Mouse (Mus musculus) monocyte, adult 2 months (primary cell): Measurements from ENCODE around the gene Bcr.

ENCODE experiments used
- DNase-seq, 2 experiments: peaks; one replicate each; pipeline ENCODE4 v3.0.0; 2022; ENCODE audit warnings: low spot score in 2 of 2, low read depth in 1 of 2

Gene Bcr

DNA sequence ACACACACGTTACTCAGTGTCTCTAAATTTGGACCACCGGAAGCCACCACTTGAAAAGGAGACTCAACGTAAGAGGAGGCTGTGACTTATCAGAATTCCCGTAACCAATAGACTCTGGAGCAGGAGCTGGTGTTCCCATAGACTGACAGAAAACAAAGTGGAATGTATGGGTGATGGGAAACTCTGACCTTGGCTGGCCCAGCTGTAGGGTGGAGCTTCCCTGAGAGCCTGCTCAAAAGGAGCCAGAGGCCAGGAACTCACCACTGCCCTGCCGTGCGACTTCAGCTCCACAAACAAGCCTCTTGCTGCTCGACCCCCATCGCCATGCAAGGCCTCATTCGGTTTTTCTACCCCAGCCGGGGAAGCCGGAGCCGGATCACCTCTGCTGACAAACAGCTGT lies 113.3 kb downstream of the Bcr start:
- no peak for DNase-seq

DNA sequence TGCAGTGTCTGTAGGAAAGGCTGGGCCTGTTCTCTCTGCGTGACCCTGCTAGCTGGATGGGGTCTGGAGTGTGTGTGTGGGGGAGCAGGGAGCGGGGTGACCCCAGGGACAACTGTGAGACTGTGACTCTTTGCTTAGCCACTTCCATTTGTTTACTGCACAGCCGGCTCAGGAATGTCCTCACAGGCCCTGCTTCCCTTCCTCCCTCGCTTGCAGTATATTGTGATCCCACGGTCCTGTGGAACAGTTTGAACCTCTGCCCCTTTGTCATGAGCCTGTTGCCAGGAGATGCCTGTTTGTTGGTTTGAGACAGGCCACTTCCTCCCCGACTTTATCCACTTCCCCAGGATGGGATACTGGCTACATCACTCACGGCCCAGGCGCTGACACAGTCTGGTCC lies 116.1 kb downstream of the Bcr start:
- no peak for DNase-seq

DNA sequence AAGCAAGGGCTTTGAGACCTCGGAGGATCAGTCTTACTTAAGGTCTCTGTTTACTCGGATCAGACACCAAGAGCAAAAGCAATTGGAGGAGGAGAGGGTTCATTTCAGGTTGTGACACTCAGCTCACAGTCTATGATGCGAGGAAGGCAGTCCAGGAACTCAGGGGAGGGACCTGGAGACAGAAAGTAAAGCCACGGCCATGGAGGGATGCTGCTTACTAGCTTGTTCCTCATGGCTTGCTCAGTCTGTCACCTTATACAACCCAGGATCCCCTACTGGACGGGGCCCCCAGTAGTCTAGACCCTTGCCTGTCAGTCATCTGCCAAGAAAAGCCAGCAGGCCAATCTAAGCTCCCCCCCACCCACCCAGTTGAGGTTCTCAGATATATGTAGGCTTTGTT lies 118.5 kb downstream of the Bcr start:
- no peak for DNase-seq

DNA sequence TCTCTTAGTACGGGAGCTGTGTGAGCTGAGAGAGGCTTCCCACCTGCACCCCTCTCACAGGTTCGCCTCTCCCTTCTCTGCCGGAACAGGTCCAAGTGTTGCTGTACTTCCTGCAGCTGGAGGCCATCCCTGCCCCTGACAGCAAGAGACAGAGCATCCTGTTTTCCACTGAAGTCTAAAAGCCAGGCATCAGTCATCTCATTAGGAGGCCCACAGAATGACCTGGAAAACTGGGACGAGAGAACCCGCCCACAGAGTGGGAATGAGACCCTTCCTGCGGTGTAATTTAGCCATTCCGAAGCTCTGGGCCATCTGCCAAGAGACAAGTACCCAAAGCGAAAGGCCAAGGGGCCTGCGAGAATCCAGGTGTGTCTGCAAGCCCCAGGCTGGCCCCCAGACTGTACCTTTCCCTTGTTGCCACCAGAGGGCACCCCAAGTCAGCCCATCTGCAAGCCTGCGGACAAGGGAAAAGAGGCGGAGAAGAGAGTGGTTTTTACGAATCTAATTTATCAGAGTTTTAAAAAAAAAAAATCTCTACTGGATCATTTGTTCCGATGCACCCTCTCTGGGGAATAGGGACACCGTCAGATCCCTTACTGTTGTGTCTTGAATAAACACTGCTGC lies 121.9 kb downstream of the Bcr start:
- DNase-seq = peak in 1 of 2 experiments; percentile 52

DNA sequence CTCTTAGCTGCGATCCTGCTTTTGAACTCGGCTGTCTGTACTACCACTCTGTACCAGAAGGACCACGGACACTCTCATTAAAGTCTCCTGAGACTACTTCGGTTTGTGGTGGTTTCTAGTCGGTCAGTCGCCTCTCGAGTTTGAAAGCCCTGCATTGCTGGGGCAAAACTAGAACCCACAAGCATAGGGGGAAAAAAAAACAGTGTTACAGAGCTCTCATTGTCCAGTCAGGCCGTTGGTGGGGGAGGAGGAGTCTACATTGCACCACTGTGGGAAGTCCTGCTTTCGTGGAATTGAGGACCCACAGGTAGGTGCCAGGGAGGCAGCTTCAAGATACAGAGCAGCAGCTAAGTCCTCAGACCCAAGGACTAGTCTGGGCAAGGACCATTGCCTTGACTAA lies 124.4 kb downstream of the Bcr start:
- no peak for DNase-seq

DNA sequence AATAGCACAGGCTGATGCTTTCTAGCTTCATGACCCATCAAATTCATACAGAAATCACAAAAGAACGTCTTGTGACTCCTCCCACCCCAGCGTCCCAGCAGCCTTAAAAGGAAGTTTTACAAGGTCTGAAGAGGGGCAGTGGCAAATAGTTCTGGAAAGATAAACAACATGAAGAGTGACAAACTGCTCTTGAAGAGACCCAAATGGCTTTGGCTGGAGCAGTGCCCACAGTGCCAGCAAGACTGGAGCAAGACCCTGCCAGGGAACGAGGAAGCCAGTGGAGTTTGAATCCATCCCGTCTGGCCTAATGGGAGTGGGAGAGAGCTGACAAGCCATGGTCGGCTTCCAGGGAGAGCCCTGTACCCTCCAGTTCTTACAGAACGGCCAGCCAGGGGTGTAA lies 126.2 kb downstream of the Bcr start:
- DNase-seq = no peak

DNA sequence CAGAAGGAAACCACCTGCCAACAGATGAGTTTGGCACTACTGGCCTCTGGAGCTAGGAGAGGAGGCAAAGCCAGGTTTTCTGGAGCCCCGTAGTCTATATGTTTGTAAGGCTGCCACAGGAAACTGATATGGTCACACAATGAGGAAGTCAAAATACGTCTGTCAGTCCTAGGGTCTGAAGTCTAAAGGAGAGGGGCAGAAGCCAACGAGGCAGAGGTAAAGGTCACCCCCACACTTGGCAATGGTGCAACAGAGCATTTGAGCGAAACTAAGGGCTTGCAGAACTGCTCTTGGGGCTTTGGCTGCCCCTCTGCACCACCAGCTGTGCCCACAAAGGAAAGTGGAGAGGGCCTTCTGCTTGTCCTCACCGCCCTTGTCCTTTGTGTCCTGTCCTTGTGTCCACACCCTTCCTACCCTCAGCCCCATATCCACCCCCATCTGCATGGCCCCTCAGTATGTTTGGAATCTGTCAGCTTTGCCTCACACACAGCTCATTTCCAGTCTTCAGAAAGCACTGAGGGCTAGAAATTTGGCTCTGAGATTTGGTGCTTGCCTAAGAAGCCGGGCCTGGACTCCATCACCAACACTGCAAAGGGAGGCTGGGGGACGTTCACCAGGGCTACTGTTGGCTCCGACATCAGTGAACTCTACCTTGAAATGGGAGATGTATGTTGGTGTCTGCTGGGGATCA lies 127.1 kb downstream of the Bcr start:
- no peak for DNase-seq

DNA sequence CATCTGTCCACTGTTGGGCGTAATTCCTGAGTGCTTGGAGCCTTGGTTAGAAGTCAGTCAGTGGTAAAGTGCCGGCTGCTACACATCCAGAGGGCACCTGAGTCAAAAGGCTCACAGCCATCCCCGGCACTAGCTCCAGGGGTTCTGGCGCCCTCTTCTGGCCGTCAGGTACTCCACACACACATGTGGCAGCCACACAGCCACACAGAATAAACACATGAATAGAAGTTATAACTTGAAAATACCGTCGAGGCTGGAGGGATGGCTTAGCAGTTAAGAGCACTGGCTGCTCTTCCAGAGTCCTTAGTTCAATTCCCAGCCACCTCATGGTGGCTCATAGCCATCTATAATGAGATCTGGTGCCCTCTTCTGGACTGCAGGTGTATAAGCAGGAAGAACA lies 131.3 kb downstream of the Bcr start:
- no peak for DNase-seq

DNA sequence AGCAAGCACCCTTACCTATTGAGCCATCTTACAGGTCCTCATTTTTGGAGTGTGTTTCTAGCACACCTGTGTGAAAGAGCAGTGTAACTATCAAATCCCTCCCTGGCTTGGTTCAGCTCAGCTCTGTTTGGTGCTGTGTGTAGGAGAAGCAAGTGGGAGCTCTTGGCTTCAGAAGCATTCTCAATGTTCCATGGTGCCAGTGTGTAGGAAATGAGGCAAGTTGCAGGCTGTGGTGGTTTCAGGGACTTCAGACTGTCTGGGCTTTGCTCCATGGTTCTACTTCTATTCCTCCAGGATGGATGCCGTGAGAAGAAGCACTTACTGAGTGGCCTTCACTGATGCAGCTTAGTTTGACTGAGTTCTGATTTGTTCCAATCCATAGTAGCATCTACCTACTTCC lies 137.4 kb downstream of the Bcr start:
- no peak for DNase-seq

DNA sequence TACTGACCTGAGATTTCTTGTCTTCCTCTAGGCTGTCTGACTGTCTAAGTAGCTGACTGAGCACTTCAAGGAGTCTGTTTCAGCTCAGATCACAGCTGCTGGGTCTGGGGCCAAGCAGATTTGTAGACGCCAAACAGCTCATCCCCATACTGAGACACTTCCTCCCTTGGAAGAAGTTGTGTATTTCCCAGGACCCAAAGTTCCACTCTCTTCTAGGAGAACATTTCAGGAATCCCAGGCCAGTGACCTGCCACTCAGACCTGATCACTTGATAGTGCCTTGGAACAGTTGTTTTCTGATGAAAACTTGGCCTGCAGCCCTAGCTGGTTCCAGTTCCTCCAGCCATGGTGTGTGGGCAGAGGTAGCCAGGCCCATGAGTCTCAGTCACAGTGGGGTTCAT lies 140.3 kb downstream of the Bcr start:
- no peak for DNase-seq

DNA sequence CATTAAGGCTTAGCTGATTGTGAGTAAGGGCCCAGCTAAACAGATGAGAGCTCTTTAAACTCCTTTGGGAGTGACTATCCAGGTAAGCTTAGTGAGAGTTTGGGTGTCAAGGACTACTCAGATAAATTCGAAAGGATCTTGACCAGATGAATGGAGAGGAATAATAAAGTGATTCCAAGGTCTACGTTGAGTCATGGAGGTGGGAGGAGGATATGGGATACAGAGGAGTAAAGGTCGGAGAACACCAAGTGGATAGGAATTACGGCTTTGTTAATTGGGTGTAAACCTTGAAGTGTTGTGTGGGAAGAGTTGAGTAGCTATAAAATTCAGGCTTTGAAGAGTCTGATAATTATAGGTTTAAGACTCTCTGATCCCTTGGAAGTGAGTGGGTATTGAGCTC lies 145.8 kb downstream of the Bcr start:
- no peak for DNase-seq

DNA sequence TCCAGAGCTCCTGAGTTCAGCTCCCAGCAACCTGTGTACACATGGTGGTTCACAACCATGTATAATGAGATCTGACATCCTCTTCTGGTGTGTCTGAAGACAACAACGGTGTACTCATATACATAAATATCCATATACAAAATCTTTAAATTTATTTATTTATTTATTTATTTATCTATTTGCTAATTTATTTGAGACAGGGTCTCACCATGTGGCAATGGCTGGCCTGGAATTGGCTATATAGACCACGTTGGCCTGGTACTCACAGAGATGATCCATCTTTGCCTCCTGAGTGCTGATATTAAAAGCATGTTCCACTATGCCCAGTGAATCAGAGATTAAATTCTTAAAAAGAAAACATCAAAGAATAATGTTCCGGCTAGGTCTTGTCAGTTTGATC lies 150.4 kb downstream of the Bcr start:
- DNase-seq = no peak

DNA sequence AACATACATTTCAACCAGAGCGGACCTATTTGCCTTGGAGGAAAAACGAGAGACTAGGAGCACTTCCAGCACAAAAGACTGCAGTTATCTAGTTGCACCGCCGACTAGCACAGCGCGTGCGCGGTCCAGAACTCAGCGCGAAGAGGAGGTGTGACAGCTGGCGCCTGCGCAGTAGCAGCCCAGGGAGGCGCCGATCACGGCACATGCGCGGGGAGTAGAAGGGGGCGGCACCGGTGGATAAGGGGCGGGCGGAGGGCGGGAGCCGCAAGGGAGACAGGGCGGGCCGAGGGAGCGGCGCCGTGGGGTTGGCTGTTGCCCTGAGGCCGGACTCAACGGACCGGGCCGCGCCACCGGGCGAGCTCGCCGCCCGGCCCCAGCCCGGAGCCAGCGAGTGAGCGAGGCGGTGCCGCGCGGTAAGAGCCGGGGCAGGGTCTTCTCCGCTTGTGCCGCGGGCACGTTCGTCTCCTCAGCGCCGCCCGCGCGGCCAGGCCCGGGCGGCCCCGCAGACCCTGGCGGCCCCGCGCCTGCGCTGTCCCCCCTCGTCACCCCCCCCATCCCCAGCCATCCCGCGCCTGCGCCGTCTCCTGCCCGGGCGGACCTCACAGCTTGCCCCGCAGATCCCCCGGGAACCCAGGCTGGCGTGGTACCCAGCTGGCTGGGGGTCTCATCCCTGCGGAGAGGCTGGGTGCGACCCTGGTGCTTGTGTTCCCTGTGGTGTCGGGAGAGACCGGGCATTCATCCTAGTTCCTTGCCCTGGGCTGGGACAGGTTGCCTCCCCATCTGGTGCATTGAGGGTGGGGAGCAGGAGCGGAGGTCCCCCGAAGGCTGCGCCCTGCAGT lies 151.6 kb downstream of the Bcr start, which contains the start of gene Specc1l:
TSS of gene Specc1l (plus strand) at position 267 of the 839 bp plus-strand sequence.
- DNase-seq = peak; percentile 90 to 93

DNA sequence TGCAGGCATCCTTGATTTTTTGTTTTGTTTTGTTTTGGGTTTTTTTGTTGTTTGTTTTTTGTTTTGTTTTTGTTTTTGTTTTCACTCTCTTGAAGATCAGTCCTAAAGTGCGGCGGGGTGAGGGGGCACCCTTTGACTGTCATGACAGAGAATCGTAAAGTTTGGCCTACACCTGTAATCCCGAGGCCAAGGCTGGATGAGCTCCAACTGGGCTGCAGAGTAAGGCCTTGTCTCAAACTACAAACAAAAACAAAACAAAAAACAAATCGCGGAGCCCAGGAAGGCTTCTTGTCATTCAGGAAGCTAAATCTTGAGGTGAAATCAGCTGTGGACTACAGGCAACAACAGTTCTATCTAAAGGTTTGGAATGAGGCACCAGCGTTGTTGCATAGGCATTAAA lies 152.6 kb downstream of the Bcr start:
- DNase-seq = no peak

DNA sequence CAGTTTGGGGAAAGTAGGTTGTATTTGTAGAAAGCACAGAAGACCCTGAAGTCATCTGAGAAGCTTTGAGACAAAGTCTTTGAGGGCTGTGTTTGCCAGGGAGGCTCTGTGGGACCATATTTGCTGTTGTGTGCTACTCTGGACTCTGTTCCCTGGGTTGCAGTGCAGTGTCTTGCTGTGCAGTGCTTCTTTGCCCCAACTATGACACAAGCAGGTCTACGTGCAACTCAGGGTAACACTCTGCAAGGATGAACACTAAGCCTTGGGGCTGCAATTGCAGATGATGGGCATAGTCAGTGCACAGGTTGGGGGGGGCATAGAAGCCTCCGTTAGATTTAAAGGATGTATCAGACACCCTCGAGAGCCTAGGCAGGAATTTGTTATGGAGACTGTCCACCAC lies 160.3 kb downstream of the Bcr start:
- no peak for DNase-seq

DNA sequence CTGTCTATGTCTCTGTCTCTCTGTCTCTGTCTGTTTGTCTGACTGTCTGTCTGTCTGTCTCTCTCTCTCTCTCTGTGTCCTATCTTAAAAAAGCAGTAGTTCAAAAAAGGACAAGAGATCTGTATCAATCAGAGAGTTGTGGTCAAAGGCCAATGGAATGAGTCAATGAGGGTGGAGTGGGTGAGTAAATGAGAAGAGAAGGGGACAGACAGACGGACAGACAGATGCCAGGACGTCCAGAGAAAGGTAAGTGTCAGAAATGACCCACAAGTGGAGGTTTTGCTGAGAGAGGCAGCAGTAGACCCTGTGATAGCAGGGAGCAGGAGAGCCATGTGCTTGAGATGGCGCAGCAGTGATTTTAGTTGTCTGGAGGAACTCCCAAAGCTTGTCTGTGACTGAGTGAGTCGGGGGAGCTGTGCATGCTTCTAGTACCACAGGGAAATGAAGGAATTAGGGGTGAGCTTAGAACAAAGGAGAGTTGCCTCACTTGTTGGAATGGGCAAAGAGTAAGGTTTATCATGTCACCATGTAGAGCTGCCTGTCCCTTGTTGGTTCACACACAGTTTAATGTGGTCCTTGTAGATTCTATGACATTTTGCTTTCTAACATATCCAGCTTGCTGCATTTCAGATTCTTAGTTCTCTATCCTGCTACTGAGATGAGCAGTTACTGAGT lies 161.7 kb downstream of the Bcr start:
- DNase-seq = no peak

DNA sequence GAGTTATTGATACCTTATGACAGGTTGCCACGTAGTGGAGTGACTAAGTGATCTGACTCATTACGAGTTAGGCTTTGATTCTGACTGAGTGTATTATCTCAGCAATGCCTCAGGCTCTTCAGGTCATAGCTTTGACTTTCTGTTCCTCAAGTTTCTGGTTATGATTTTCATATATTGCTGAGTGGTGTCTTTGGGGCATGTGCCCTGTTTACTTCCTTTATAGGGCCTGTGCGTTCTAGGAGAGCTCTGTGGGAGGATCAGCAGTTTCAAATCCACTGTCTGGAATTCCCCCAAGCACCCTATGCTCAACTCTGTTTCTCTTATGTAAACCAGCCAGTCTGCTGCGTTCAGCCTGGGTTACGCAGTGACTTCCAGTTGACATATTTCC lies 162.2 kb downstream of the Bcr start:
- DNase-seq = peak; percentile 57 to 64

DNA sequence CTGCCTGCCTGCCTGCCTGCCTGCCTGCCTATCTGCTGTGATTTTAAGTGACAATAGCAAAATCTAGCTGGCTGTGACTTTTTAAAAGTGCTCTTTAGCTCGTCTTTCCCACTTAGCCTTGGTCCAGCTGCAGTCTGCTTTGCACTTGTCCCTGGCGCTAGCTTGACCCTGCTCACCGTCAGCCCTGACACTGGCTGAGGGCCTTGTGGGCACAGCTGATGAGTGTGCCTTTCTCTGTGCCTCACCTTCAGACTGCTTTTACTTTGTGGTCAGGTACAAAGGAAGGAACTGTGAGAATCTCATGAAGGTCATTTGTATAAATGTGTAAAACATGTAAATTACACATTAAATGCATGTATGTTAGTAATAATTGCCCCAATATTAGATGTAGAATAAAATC lies 163.8 kb downstream of the Bcr start:
- DNase-seq = no peak

DNA sequence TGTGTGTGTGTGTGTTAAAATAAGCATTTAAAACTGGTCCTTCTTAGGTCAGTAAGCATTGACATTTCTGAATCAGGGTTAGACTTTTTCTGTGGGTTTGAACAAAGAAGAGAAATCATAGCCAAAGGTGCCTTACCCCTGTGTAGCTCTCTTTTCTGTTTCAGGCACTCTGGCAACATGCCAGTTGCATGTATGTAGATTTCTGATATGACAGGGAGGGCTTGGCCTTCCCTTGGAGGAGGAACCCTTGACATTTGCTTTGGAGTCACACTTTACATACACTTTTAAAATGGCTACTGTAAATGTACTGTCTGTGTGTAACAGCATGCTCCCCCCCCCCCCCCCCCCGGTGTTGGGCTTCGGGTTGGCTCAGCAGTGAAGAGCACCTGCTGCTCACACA lies 164.2 kb downstream of the Bcr start:
- DNase-seq = no peak

DNA sequence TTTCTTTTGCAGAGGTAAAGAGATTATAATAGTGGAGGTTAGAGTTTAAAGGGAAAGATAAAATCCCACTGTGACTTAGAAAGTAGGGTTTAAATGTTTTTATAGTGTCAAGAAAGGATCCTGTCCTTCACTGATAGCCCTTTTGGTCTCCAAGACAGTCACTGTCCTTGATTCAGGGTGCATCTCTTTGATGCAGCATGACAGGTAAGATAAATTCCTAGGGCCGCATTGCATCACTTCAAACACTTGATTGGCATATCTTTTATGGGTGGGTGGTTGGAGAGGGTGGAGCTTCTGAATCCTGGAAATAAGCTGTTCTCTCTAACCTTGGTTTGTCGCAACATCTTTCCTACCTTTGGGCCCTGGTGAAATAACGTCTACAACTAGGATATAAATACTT lies 167.0 kb downstream of the Bcr start:
- DNase-seq = no peak

DNA sequence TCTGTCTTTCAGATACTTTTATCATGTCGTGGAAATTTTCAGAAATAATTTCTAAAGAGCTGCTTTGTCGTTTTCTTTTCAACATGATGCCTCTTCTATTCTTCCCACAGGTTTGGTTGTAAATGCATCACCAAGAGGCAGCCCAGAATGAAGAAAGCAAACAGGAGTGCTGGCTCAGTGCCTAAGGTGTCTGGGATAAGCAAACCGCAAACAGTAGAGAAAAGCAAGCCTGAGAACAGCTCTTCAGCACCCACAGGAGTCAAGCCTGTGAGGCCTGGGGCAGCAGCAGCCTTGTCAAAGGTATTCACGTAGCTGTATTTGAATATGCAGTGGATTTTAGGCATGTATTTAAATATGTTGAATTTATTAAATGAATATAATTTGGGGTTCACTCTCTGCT lies 170.2 kb downstream of the Bcr start:
- no peak for DNase-seq

DNA sequence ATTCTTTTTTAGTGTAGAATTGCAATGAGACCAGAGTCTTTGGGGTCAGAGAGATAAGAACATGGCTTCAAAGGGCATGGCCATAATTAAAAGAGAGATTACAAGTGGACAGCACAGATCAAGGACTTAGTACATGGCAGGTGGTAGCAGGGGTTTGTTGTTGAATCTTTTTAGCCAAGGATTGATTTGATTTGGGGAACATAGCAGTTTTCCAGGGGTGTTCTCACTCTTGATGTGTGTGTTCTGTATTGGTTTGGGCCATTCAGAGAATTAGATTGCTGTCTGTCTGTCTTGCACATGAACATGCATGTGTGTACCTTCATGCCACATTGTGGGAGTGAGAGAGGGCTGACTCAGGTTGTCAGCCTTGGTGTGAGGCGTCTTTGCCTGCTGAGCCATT lies 171.5 kb downstream of the Bcr start:
- DNase-seq = no peak
